Mouse (Mus musculus) bone marrow macrophage, adult 2 months (primary cell): Measurements from ENCODE around the gene Gm853.

ENCODE experiments used
- CTCF ChIP-seq: IDR thresholded peaks from 2 replicates; pipeline ENCODE4 v1.5.1; 2012; ENCODE audit warnings: low read depth, mild to moderate bottlenecking, low read length, moderate library complexity
- POLR2A ChIP-seq: IDR thresholded peaks from 2 replicates; pipeline ENCODE4 v1.6.1; 2012; ENCODE audit warnings: mild to moderate bottlenecking, low read depth, low read length, borderline replicate concordance

DNA sequence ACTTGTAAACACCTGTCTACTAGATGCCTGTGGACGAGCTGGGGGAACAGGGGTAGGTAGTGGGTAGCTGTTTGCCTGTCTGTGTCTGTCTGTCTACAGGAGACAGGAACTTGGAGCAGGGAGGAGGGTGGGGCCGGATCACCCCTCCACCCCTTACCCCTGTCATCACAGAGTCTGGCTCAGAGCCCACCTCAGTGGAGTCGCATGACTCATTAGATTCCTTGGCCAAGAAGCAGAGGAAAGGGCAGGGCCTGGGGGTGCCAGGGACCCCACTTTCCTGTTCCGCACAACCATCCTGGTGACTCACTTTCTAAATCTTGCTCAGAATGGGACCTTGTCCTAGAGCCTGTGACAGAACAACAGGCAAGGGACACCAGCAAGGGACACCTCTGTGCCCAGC, 45.1 kb downstream of the Gm853 start:
- no peak for TF ChIP-seq POLR2A
- no peak for TF ChIP-seq CTCF
